Mouse (Mus musculus) cortical plate, adult 2 months (tissue): ENCODE results near the gene Fam167b.

Source experiments
- CTCF ChIP-seq: fragments of 200-500 bp; IDR thresholded peaks from 2 replicates; pipeline ENCODE4 v1.5.1; 2011; ENCODE audit warnings: mild to moderate bottlenecking, control low read depth, low read length; ENCODE audit not compliant: insufficient read depth; ENCODE audit errors: extremely low read depth
- POLR2A ChIP-seq: fragments of 200-500 bp; IDR thresholded peaks from 2 replicates; pipeline ENCODE4 v1.6.1; 2011; ENCODE audit warnings: mild to moderate bottlenecking, low read length, control low read depth; ENCODE audit not compliant: insufficient read depth; ENCODE audit errors: extremely low read depth

DNA sequence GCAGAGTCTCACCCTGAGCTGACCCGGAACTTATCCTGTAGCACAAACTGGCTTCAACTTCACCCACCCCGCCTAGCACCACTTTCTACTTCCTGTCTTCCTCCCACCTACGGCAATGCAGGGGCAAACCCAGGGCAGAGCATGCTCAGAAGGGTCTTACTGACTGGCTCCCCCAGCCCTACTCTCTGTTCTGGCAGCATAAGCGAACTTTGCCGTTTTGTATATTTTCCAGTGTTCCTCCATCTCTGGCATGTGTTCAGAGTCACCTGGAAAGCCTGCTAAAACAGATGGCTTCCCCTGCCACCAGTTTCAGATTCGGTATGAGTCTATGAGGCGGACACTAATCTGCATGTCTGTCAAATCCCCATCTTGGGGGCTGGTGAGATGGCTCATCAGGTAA lies 2.0 kb upstream of the Fam167b start:
- TF ChIP-seq POLR2A (no peak), CTCF (no peak)
